Mouse (Mus musculus) cerebellum, adult 11 months (tissue): Measurements from ENCODE around the gene Elavl3.

Source experiments
- DNase-seq: peaks from one replicate; pipeline ENCODE4 v3.0.0; 2022

Elavl3 gene

GRCm38 (mm10) chr9:22057031-22057517 is 5.3 kb upstream of the Elavl3 start:
- DNase-seq: no peak

GRCm38 (mm10) chr9:22056303-22056910 is 4.6 kb upstream of the Elavl3 start:
- no peak for DNase-seq

GRCm38 (mm10) chr9:22055713-22056112 is 3.9 kb upstream of the Elavl3 start:
- peak; percentile 44 for DNase-seq

- DNase-seq: peak; percentile 81
These were observed 2.7 kb upstream of the Elavl3 start for GRCm38 (mm10) chr9:22054411-22055076.

- no peak for DNase-seq
These were observed 1.8 kb upstream of the Elavl3 start for GRCm38 (mm10) chr9:22053657-22054056.

GRCm38 (mm10) chr9:22051161-22051957 is 464 bp downstream of the Elavl3 start:
- DNase-seq: peak; percentile 66

GRCm38 (mm10) chr9:22050351-22050889 is 1.4 kb downstream of the Elavl3 start:
- peak; percentile 89 for DNase-seq

- DNase-seq: peak; percentile 54
These were observed 2.0 kb downstream of the Elavl3 start for GRCm38 (mm10) chr9:22049721-22050270.

- peak; percentile 50 for DNase-seq
These were observed 2.5 kb downstream of the Elavl3 start for GRCm38 (mm10) chr9:22049315-22049714.

GRCm38 (mm10) chr9:22047329-22047728 is 4.5 kb downstream of the Elavl3 start:
- DNase-seq: no peak

- DNase-seq: no peak
These were observed 10.0 kb downstream of the Elavl3 start for GRCm38 (mm10) chr9:22041832-22042231.

- no peak for DNase-seq
These were observed 14.0 kb downstream of the Elavl3 start for GRCm38 (mm10) chr9:22037826-22038225.

- DNase-seq: no peak
These were observed 16.4 kb downstream of the Elavl3 start for GRCm38 (mm10) chr9:22035300-22036044.

- no peak for DNase-seq
These were observed 21.4 kb downstream of the Elavl3 start for GRCm38 (mm10) chr9:22030386-22030785.

- no peak for DNase-seq
These were observed 23.4 kb downstream of the Elavl3 start for GRCm38 (mm10) chr9:22028467-22028866.

GRCm38 (mm10) chr9:22024592-22024991 is 27.2 kb downstream of the Elavl3 start:
- no peak for DNase-seq

GRCm38 (mm10) chr9:22017208-22017825 is 34.5 kb downstream of the Elavl3 start:
- DNase-seq: no peak

GRCm38 (mm10) chr9:22016245-22016644 is 35.6 kb downstream of the Elavl3 start:
- DNase-seq: no peak

GRCm38 (mm10) chr9:22012731-22013130 is 39.1 kb downstream of the Elavl3 start:
- DNase-seq: no peak

- no peak for DNase-seq
These were observed 40.8 kb downstream of the Elavl3 start for GRCm38 (mm10) chr9:22011055-22011454.

GRCm38 (mm10) chr9:22004546-22004945 is 47.3 kb downstream of the Elavl3 start:
- DNase-seq: no peak

- peak; percentile 42 for DNase-seq
These were observed 48.7 kb downstream of the Elavl3 start for GRCm38 (mm10) chr9:22003163-22003554.
